Mouse (Mus musculus): Measurements from ENCODE around the gene Gm21858.
"Not testable (repeated sequence)": the region's sequence is repeated elsewhere in the genome, so short reads cannot be mapped to it uniquely, and the experiment has no call there.

DNA sequence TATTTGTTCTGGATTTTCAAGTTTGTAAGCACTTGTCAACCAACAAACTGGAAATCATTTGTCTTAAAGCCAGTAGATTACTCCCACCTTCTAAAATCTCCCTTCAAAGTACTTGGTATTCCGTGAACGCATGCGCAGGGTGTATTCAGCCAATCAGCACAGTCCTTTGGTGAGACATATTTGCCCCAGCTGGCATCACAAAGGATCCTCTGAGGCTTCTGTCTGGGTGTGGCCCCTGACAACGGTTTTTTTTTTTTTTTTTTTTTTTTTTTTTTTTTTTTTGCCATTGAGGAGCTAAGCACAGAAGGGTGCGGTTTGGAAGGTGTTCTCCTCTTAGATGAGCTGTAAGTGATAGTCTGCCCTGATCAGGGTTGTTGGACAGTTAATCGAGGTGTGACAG, at the start of gene Gm21858:
- TF ChIP-seq CTCF (IDR thresholded peaks at IDR 0.05; ENCODE audit: insufficient read depth, low read length); POLR2A (IDR thresholded peaks at IDR 0.05; ENCODE audit: borderline replicate concordance, extremely low read depth, low read depth, low read length): not testable (repeated sequence)

Measured in lung, adult 2 months (tissue).